13 mouse cellular contexts compared by ENCODE assay signal in the genomic region with DNA sequence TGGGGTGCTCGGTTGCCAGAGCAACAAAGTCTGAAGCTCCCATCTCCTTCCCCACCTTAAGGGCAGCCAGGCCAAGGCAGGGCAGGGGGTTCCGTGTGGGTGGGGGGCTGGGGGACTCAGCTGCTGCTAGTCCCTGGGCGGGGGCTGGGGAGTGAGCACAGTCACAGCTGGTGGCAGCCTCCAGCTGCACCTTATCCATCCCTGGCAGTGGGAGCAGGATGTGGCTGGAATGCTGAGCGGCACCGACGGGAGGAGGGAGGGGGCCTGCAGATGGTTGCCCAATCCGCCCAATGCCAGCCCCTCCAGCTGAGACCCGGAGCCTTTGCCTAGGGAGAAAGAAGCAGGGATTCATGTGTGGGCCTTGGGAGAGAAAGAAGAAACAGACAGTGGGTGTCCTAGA. TPM values are rescaled to one million over a fixed set of nuclear protein-coding genes. Genes with fewer than 3 reads are reported as not detected.
DNase-seq lines count a peak whose midpoint lies in the region; ATAC-seq and TF ChIP-seq lines count a peak whose summit lies in the region.
"Had no signal": no experiment of that assay in that cellular context is flagged by ENCODE, and none has a peak within 500 bp of the region (broad histone marks: within the 10 kb centered on the region; RNA-seq: fewer than 3 reads in every experiment).

No protein-coding gene starts in this region.

- no peak overlapping the region for H3K27ac ChIP-seq in heart, embryonic 12.5 days (ENCODE audit: poor library complexity, severe bottlenecking)
- H3K27ac ChIP-seq in heart, adult 2 months = no peak overlapping the region
- H3K27ac ChIP-seq in ES-E14 (ENCODE audit: insufficient read depth, low read depth, low read length, poor library complexity, severe bottlenecking) = peak overlapping the region; percentile 17
- peak overlapping the region; percentile 64 for H3K27ac ChIP-seq in forebrain, embryonic 14.5 days (ENCODE audit: low read depth, low read length)
- H3K27ac ChIP-seq in midbrain, embryonic 13.5 days = peak overlapping the region; percentile 80
- H3K27ac ChIP-seq: embryonic facial prominence, embryonic 12.5 days; heart, embryonic 13.5 days; macrophage had no signal

- WGBS in heart, embryonic 12.5 days = 28% methylated on average over 8 of the region's 8 CpGs
- 67% methylated on average over 8 of the region's 8 CpGs for WGBS in heart, adult 2 months
- WGBS in forebrain, embryonic 14.5 days = 18% methylated on average over 8 of the region's 8 CpGs
- 19% methylated on average over 7 of the region's 8 CpGs for WGBS in midbrain, embryonic 13.5 days

- H3K79me2 ChIP-seq in heart, adult 2 months (replicated peaks; ENCODE audit: control insufficient read depth, insufficient read depth, low read length) = no peaks in the 10 kb centered on the region

- H3K4me2 ChIP-seq in heart, embryonic 12.5 days = no peak overlapping the region
- peak overlapping the region; percentile 30 for H3K4me2 ChIP-seq in forebrain, embryonic 14.5 days (ENCODE audit: low read length)
- H3K4me2 ChIP-seq in midbrain, embryonic 13.5 days (replicated peaks) = peak overlapping the region; percentile 79
- H3K4me2 ChIP-seq: embryonic facial prominence, embryonic 12.5 days; heart, embryonic 13.5 days had no signal

- H3K4me1 ChIP-seq in heart, embryonic 12.5 days (replicated peaks) = peaks cover 13% of the 10 kb centered on the region
- H3K4me1 ChIP-seq in heart, adult 2 months (ENCODE audit: control insufficient read depth, insufficient read depth, low read length) = no peaks in the 10 kb centered on the region
- H3K4me1 ChIP-seq in ES-E14 (ENCODE audit: control insufficient read depth in 2 of 2, insufficient read depth in 2 of 2, low read length in 2 of 2, poor library complexity in 1 of 2) = peaks cover 0 to 27% of the 10 kb centered on the region in 2 experiments; a peak in 2 of 4 replicates
- H3K4me1 ChIP-seq in forebrain, embryonic 14.5 days (ENCODE audit: control insufficient read depth, insufficient read depth, low read length) = peaks cover 7% of the 10 kb centered on the region
- H3K4me1 ChIP-seq in midbrain, embryonic 13.5 days (replicated peaks) = peaks cover 72% of the 10 kb centered on the region

- peaks cover 59% of the 10 kb centered on the region for H3K27me3 ChIP-seq in heart, embryonic 12.5 days (replicated peaks)
- peaks cover 1% of the 10 kb centered on the region; the same call in 1 of the 2 replicates for H3K27me3 ChIP-seq in heart, adult 2 months (ENCODE audit: control insufficient read depth, insufficient read depth, low read length)
- H3K27me3 ChIP-seq in forebrain, embryonic 14.5 days (replicated peaks; ENCODE audit: control insufficient read depth, insufficient read depth, low read length) = no peaks in the 10 kb centered on the region; the same call in 1 of the 2 replicates
- H3K27me3 ChIP-seq in midbrain, embryonic 13.5 days = peaks cover 1% of the 10 kb centered on the region; the same call in 1 of the 2 replicates

- H3K9ac ChIP-seq in heart, embryonic 12.5 days = 0 out of 2 replicates have a peak overlapping the region, but pooled peaks have one; percentile 22
- no peak overlapping the region for H3K9ac ChIP-seq in heart, adult 2 months (ENCODE audit: low read depth, low read length)
- peak overlapping the region; percentile 29; the same call in 1 of the 2 replicates for H3K9ac ChIP-seq in ES-E14 (ENCODE audit: insufficient read depth, low read depth, low read length, poor library complexity, severe bottlenecking)
- peak overlapping the region; percentile 21; the same call in 1 of the 2 replicates for H3K9ac ChIP-seq in forebrain, embryonic 14.5 days (ENCODE audit: low read length)
- peak overlapping the region; percentile 56 for H3K9ac ChIP-seq in midbrain, embryonic 13.5 days (replicated peaks)
- H3K9ac ChIP-seq: embryonic facial prominence, embryonic 12.5 days; heart, embryonic 13.5 days had no signal

- intact Hi-C loops in heart, adult 2 months (cut with DNase I) = no loop called here
- intact Hi-C loops in gastrocnemius, postnatal 14 days (cut with DNase I; ENCODE audit: low total_unique reads) = loop anchor here (5.0 kb wide), 1 partner anchor 175 kb away; no protein-coding TSS in a partner anchor

- TF ChIP-seq POLR2A in heart, adult 2 months (IDR thresholded peaks at IDR 0.05; ENCODE audit: insufficient read depth, low read depth, low read length) = no peak

- H3K36me3 ChIP-seq in heart, embryonic 12.5 days = no peaks in the 10 kb centered on the region
- no peaks in the 10 kb centered on the region for H3K36me3 ChIP-seq in heart, adult 2 months (ENCODE audit: control insufficient read depth, insufficient read depth, low read length)
- no peaks in the 10 kb centered on the region for H3K36me3 ChIP-seq in ES-E14 (ENCODE audit: control insufficient read depth, insufficient read depth, low read length, poor library complexity, severe bottlenecking)
- no peaks in the 10 kb centered on the region; the same call in 1 of the 2 replicates for H3K36me3 ChIP-seq in forebrain, embryonic 14.5 days (ENCODE audit: control insufficient read depth, insufficient read depth, low read length)
- peaks cover 13% of the 10 kb centered on the region for H3K36me3 ChIP-seq in midbrain, embryonic 13.5 days
- H3K36me3 ChIP-seq: embryonic facial prominence, embryonic 12.5 days; heart, embryonic 13.5 days had no signal

- no peak for DNase-seq in heart, adult 2 months
- DNase-seq in ES-E14 (ENCODE audit: low read depth, low spot score) = no peak
- peak; percentile 68 for DNase-seq in forebrain, embryonic 14.5 days (ENCODE audit: low spot score)
- no peak for DNase-seq in gastrocnemius, postnatal 14 days
- DNase-seq in urinary bladder, postnatal 4 days (ENCODE audit: low spot score in 2 of 2) = no peak
- DNase-seq in spleen, adult 12 weeks (ENCODE audit: low spot score) = no peak
- DNase-seq: kidney, postnatal 25 days; thymus, adult 2 months had no signal

- in situ Hi-C loops in ES-E14 (cut with MboI; ENCODE audit: low sequenced_read_pairs in 2 of 2, unreplicated experiment in 2 of 2) = no loop called here

- H3K4me3 ChIP-seq in heart, embryonic 12.5 days = no peak overlapping the region
- H3K4me3 ChIP-seq in heart, adult 2 months = no peak overlapping the region
- H3K4me3 ChIP-seq in ES-E14 (ENCODE audit: insufficient read depth in 1 of 2, low read depth in 1 of 2, low read length in 2 of 2, poor library complexity in 1 of 2, severe bottlenecking in 1 of 2) = peak overlapping the region in 1 of 2 experiments; percentile 2; a peak in 2 of 4 replicates
- H3K4me3 ChIP-seq in forebrain, embryonic 14.5 days (ENCODE audit: low read depth, low read length) = no peak overlapping the region
- peak overlapping the region; percentile 15 for H3K4me3 ChIP-seq in midbrain, embryonic 13.5 days (replicated peaks)
- H3K4me3 ChIP-seq: embryonic facial prominence, embryonic 12.5 days; heart, embryonic 13.5 days had no signal

- no peak for TF ChIP-seq CTCF in heart, adult 2 months (IDR thresholded peaks at IDR 0.05)

- no peak for TF ChIP-seq EP300 in heart, adult 2 months (IDR thresholded peaks at IDR 0.05; ENCODE audit: insufficient read depth, low read depth, low read length)

- no peaks in the 10 kb centered on the region for H3K9me3 ChIP-seq in heart, embryonic 12.5 days (replicated peaks)
- H3K9me3 ChIP-seq in ES-E14 (ENCODE audit: control insufficient read depth, insufficient read depth, low read depth, low read length) = no peaks in the 10 kb centered on the region
- H3K9me3 ChIP-seq in forebrain, embryonic 14.5 days (replicated peaks; ENCODE audit: control insufficient read depth, low read length) = no peaks in the 10 kb centered on the region
- no peaks in the 10 kb centered on the region for H3K9me3 ChIP-seq in midbrain, embryonic 13.5 days
- H3K9me3 ChIP-seq: embryonic facial prominence, embryonic 12.5 days; heart, embryonic 13.5 days had no signal

- ATAC-seq in heart, embryonic 12.5 days (ENCODE audit: insufficient number of reproducible peaks, low FRiP score) = 0 out of 2 replicates have a peak, but pooled peaks have one; percentile 39
- peak; percentile 85 for ATAC-seq in forebrain, embryonic 14.5 days
- peak; percentile 83 for ATAC-seq in midbrain, embryonic 13.5 days

RNA-seq across cellular contexts. Expression of gene Asic1, which starts 6.9 kb away (rescaled TPM):
- 2.6 and 3.2 TPM in 2 replicates for polyA plus RNA-seq in heart, embryonic 12.5 days (2016; fragmentation: Nextera tagmentation; extraction: Ambion mirVana)
- total RNA-seq in heart, adult 2 months (2021) = under 1 TPM; 0.42 to 0.50 TPM
- polyA plus RNA-seq in heart, adult 2 months (2012; rRNA removed) = 1.3 TPM in 2 replicates
- total RNA-seq in ES-E14 (2012; rRNA removed) = 6.6 and 15.0 TPM in 2 replicates
- 15.6 and 18.9 TPM in 2 replicates for polyA plus RNA-seq in forebrain, embryonic 14.5 days (2014; fragmentation: Nextera tagmentation; extraction: Ambion mirVana)
- polyA plus RNA-seq in midbrain, embryonic 13.5 days (2015; fragmentation: Nextera tagmentation; extraction: Ambion mirVana) = 48.0 and 54.5 TPM in 2 replicates
- total RNA-seq in gastrocnemius, postnatal 14 days (2021) = 1 to 10 TPM in 1 of 2 experiments, under 1 TPM in 1; 0.69 to 1.0 TPM

RNA-seq across cellular contexts. Expression of gene Smarcd1, which starts 24.8 kb away (rescaled TPM):
- polyA plus RNA-seq in heart, embryonic 12.5 days (2016; fragmentation: Nextera tagmentation; extraction: Ambion mirVana) = 25.5 and 29.3 TPM in 2 replicates
- total RNA-seq in heart, adult 2 months (2021) = 10 to 100 TPM; 20.1 to 20.6 TPM
- polyA plus RNA-seq in heart, adult 2 months (2012; rRNA removed) = 39.0 and 58.0 TPM in 2 replicates
- 62.1 and 76.3 TPM in 2 replicates for total RNA-seq in ES-E14 (2012; rRNA removed)
- 90.7 and 98.1 TPM in 2 replicates for polyA plus RNA-seq in forebrain, embryonic 14.5 days (2014; fragmentation: Nextera tagmentation; extraction: Ambion mirVana)
- 137 and 145 TPM in 2 replicates for polyA plus RNA-seq in midbrain, embryonic 13.5 days (2015; fragmentation: Nextera tagmentation; extraction: Ambion mirVana)
- 10 to 100 TPM in 1 of 2 experiments, 1 to 10 TPM in 1; 9.4 to 11.5 TPM for total RNA-seq in gastrocnemius, postnatal 14 days (2021)

RNA-seq across cellular contexts. Expression of gene Racgap1, which starts 25.6 kb away (rescaled TPM):
- 131 and 140 TPM in 2 replicates for polyA plus RNA-seq in heart, embryonic 12.5 days (2016; fragmentation: Nextera tagmentation; extraction: Ambion mirVana)
- 1 to 10 TPM; 1.5 to 1.9 TPM for total RNA-seq in heart, adult 2 months (2021)
- 1.6 and 2.0 TPM in 2 replicates for polyA plus RNA-seq in heart, adult 2 months (2012; rRNA removed)
- total RNA-seq in ES-E14 (2012; rRNA removed) = 109 and 127 TPM in 2 replicates
- polyA plus RNA-seq in forebrain, embryonic 14.5 days (2014; fragmentation: Nextera tagmentation; extraction: Ambion mirVana) = 74.2 and 78.9 TPM in 2 replicates
- polyA plus RNA-seq in midbrain, embryonic 13.5 days (2015; fragmentation: Nextera tagmentation; extraction: Ambion mirVana) = 118 and 125 TPM in 2 replicates
- total RNA-seq in gastrocnemius, postnatal 14 days (2021) = 1 to 10 TPM; 7.5 to 8.7 TPM

RNA-seq across cellular contexts. Expression of gene Gm17349, which starts 28.2 kb away (rescaled TPM):
- not detected in 2 replicates for polyA plus RNA-seq in heart, embryonic 12.5 days (2016; fragmentation: Nextera tagmentation; extraction: Ambion mirVana)
- total RNA-seq in heart, adult 2 months (2021) = 1 to 10 TPM; 3.7 to 4.1 TPM
- polyA plus RNA-seq in heart, adult 2 months (2012; rRNA removed) = not detected in 2 replicates
- 2.3 and 2.5 TPM in 2 replicates for total RNA-seq in ES-E14 (2012; rRNA removed)
- polyA plus RNA-seq in forebrain, embryonic 14.5 days (2014; fragmentation: Nextera tagmentation; extraction: Ambion mirVana) = not detected in 2 replicates
- not detected in 2 replicates for polyA plus RNA-seq in midbrain, embryonic 13.5 days (2015; fragmentation: Nextera tagmentation; extraction: Ambion mirVana)
- total RNA-seq in gastrocnemius, postnatal 14 days (2021) = 1 to 10 TPM; 1.7 to 1.9 TPM
- polyA plus RNA-seq: embryonic facial prominence, embryonic 12.5 days; heart, embryonic 13.5 days; macrophage; thymus, adult 2 months had no signal

RNA-seq across cellular contexts. Expression of gene Gpd1, which starts 40.2 kb away (rescaled TPM):
- 0.77 and 1.1 TPM in 2 replicates for polyA plus RNA-seq in heart, embryonic 12.5 days (2016; fragmentation: Nextera tagmentation; extraction: Ambion mirVana)
- total RNA-seq in heart, adult 2 months (2021) = 10 to 100 TPM; 51.4 to 64.6 TPM
- 125 and 177 TPM in 2 replicates for polyA plus RNA-seq in heart, adult 2 months (2012; rRNA removed)
- 0.85 and 1.1 TPM in 2 replicates for total RNA-seq in ES-E14 (2012; rRNA removed)
- 0.77 and 1.2 TPM in 2 replicates for polyA plus RNA-seq in forebrain, embryonic 14.5 days (2014; fragmentation: Nextera tagmentation; extraction: Ambion mirVana)
- polyA plus RNA-seq in midbrain, embryonic 13.5 days (2015; fragmentation: Nextera tagmentation; extraction: Ambion mirVana) = 1.3 and 1.6 TPM in 2 replicates
- total RNA-seq in gastrocnemius, postnatal 14 days (2021) = 100 to 1,000 TPM; 487 to 557 TPM

Comparison
In these comparisons a context has a peak if more than half of its experiments do, and no peak if none do; other contexts are left out.
1. RNA of gene Racgap1, which starts 25.6 kb away (polyA plus RNA-seq): 131 to 140 TPM in heart, embryonic 12.5 days, 118 to 125 TPM in midbrain, embryonic 13.5 days and 74.2 to 78.9 TPM in forebrain, embryonic 14.5 days; 1.6 to 2.0 TPM in heart, adult 2 months; every median in the first group is over 10 times any median in the second.
2. H3K27ac ChIP-seq: peak in ES-E14 (single experiment), forebrain, embryonic 14.5 days (single experiment) and midbrain, embryonic 13.5 days (single experiment); none in heart, embryonic 12.5 days (single experiment) and heart, adult 2 months (single experiment).
3. Peak in every context shown above with its lines, with median percentiles within 50 percentile points of each other: ATAC-seq.